Mouse (Mus musculus) limb, embryonic 15.5 days (tissue): ENCODE results near the gene Ugt1a6a. TPM values are rescaled to one million over a fixed set of nuclear protein-coding genes. Genes with fewer than 3 reads are reported as not detected.

Experiments
- ATAC-seq: fragments of 200-750 bp; cut with Nextera tagmentation; 2 replicates; pipeline ENCODE4 v1.8.0; 2017; ENCODE audit warnings: low read depth, moderate TSS enrichment; ENCODE audit not compliant: insufficient number of reproducible peaks, low FRiP score, low TSS enrichment
- H3K27ac ChIP-seq: fragments of 300-500 bp; sonication (generic); 2 replicates; pipeline ENCODE4 v1.5.1; 2015; ENCODE audit warnings: moderate library complexity, mild to moderate bottlenecking, inconsistent platforms
- H3K27me3 ChIP-seq: fragments of 300-500 bp; sonication (generic); 2 replicates; pipeline ENCODE4 v1.6.1; 2015; ENCODE audit warnings: inconsistent platforms
- H3K36me3 ChIP-seq: fragments of 300-500 bp; sonication (generic); 2 replicates; pipeline ENCODE4 v1.6.1; 2015; ENCODE audit warnings: inconsistent platforms
- H3K4me1 ChIP-seq: fragments of 300-500 bp; sonication (generic); 2 replicates; pipeline ENCODE4 v1.6.1; 2015; ENCODE audit warnings: inconsistent platforms
- H3K4me2 ChIP-seq: fragments of 300-500 bp; sonication (generic); 2 replicates; pipeline ENCODE4 v1.6.1; 2015; ENCODE audit warnings: mild to moderate bottlenecking, inconsistent platforms
- H3K4me3 ChIP-seq: fragments of 300-500 bp; sonication (generic); 2 replicates; pipeline ENCODE4 v1.5.1; 2015; ENCODE audit warnings: mild to moderate bottlenecking, inconsistent platforms
- H3K9ac ChIP-seq: fragments of 300-500 bp; sonication (generic); 2 replicates; pipeline ENCODE4 v1.6.1; 2015; ENCODE audit warnings: inconsistent platforms
- H3K9me3 ChIP-seq: fragments of 300-500 bp; sonication (generic); 2 replicates; pipeline ENCODE4 v1.6.1; 2016; ENCODE audit warnings: inconsistent platforms
- WGBS: fragments of 180-500 bp; shearing (Covaris S2); methylation state at CpG from one replicate; pipeline ENCODE4 v1.1.7; 2015; 5-methylcytosine and 5-hydroxymethylcytosine counted together
- polyA plus RNA-seq: library from polyadenylated mRNA; unstranded; fragments of >200 nt; fragmentation: Nextera tagmentation; extraction: Ambion mirVana; gene quantifications from 2 replicates; pipeline ENCODE4 v1.2.1, GENCODE M21; 2015

Ugt1a6a gene
- polyA plus RNA-seq, 1 experiment from 2014 or later, result 7.5 TPM

DNA sequence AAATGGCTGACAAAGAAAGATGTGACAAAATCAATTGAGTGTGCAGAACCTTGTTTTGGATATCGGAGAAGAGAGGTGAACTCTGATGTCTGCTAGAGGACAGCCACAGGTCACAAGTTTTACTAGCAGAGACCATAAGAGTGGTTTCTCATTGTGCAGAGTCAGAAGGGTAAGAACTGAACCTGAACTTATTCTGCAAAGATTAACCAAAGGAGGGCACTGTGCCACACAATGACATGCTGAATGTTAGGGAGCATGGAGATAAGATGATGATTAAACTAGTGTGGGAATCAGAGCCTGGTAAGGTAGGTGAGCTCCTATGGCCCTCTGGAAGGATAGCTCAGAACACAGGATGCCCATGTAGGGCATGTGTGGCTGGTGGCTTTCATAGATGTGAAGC, 61.1 kb downstream of the Ugt1a6a start:
- no peak overlapping the region for H3K4me3 ChIP-seq
- H3K4me2 ChIP-seq, result no peak overlapping the region
- H3K9ac ChIP-seq, result no peak overlapping the region
- ATAC-seq, result no peak
- no peaks in the 10 kb centered on the region for H3K9me3 ChIP-seq
- H3K4me1 ChIP-seq, result no peaks in the 10 kb centered on the region
- H3K27me3 ChIP-seq, result no peaks in the 10 kb centered on the region
- 88% methylated on average over 1 of the region's 1 CpGs for WGBS
- no peaks in the 10 kb centered on the region for H3K36me3 ChIP-seq
- H3K27ac ChIP-seq, result no peak overlapping the region

DNA sequence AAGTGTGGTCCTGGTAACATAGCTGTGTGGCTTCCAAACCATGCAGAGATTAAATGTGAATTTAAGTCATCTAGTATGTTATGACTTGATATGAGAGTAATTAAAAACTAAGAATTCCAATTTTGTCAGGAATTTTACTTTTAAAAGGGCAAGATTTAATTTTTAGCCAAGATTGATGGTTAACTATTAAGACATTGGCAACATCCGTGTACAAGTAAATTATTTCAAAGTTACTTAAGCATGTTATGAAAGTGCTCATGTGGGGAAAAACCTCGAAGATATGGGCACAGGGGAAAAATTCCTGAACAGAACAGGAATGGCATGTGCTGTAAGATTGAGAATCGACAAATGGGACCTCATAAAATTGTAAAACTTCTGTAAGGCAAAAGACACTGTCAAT, 62.8 kb downstream of the Ugt1a6a start:
- Histone ChIP-seq H3K9me3 (no peaks in the 10 kb centered on the region), H3K4me3 (no peak overlapping the region), H3K27me3 (no peaks in the 10 kb centered on the region), H3K27ac (no peak overlapping the region), H3K4me1 (no peaks in the 10 kb centered on the region), H3K4me2 (no peak overlapping the region), H3K9ac (no peak overlapping the region), H3K36me3 (no peaks in the 10 kb centered on the region)
- 70% methylated on average over 3 of the region's 3 CpGs for WGBS
- ATAC-seq, result no peak

DNA sequence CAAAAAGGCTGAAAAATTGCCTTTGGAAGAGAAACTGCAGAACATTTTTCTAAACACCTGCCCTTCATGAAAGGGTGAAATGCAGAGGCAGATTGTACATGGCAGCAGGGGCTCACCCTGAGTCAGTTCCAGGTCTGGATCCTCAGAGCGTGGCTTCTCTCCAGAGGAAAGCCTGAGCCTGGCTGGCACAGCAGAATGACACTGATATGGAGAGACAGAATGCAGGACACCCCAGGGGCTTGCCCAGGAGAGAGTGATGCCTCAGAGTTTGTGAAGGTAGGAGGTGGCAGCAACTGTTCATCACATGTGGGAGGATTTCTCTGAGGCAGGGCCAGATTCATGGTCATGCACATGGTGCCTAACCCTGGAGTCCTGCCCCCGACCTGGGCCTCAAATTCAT, 65.4 kb downstream of the Ugt1a6a start:
- WGBS, result 74% methylated on average over 2 of the region's 2 CpGs
- Histone ChIP-seq H3K4me2 (no peak overlapping the region), H3K4me3 (no peak overlapping the region), H3K9me3 (no peaks in the 10 kb centered on the region), H3K9ac (no peak overlapping the region), H3K4me1 (0 out of 2 replicates have a peak, but pooled peaks cover under 1% of the 10 kb centered on the region), H3K27me3 (no peaks in the 10 kb centered on the region), H3K27ac (no peak overlapping the region), H3K36me3 (no peaks in the 10 kb centered on the region)
- ATAC-seq, result no peak

DNA sequence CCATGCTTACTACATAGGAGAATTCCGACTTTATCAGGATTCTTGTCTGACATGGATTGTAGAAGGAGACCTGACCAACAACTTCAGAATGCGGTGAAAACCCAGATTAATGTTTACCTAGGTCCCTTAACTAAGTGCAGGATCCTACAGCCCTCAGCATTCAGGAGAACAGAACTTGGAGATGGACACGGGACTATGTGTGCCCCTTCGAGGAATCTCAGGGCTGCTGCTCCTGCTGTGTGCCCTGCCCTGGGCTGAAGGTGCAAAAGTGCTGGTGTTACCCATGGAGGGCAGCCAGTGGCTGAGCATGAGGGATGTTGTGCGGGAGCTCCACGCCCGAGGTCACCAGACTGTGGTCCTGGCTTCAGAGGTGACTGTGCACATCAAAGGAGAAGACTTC, 65.8 kb downstream of the Ugt1a6a start, which contains the start of gene Ugt1a2:
TSS of gene Ugt1a2 (plus strand) at position 146 of the 400 bp plus-strand sequence.
- Histone ChIP-seq H3K36me3 (no peaks in the 10 kb centered on the region), H3K27me3 (no peaks in the 10 kb centered on the region), H3K9me3 (no peaks in the 10 kb centered on the region), H3K4me1 (peaks cover 4% of the 10 kb centered on the region), H3K4me3 (no peak within 1 kb of the TSS), H3K9ac (no peak within 1 kb of the TSS), H3K27ac (no peak within 1 kb of the TSS), H3K4me2 (no peak within 1 kb of the TSS)
- no peak for ATAC-seq
- WGBS, result 77% methylated on average over 7 of the region's 7 CpGs

DNA sequence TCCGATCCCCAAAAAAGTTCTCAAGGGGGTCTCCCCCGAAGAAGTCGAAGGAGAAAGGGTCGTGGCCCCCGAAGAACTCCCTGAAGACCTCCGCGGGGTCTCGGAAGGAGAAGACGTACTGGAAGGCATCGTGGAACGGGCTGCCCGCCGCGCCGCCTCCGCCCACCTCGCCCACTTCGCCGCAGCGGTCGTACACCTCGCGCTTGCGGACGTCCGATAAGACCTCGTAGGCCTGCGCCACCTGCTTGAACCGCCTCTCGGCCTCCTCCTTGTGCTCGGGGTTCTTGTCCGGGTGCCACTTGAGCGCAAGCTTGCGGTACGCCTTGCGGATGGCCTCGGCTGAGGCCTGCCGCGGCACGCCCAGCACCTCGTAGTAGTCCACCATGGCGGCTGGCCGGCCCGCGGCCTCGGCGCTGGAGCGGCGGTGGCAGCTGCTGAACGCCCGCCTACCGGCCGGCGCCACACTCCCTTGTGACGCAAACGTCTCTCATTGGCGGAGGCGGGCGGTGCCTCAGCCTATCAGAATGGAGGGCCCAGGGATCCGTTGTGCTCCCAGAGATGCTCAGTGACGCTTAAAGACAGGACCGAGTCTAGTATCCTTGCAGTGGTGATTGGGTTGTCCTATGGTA, 70.8 kb downstream of the Ugt1a6a start, which contains the start of gene Dnajb3:
TSS of gene Dnajb3 (minus strand) at position 489 of the 629 bp plus-strand sequence.
- 6% methylated on average over 62 of the region's 62 CpGs for WGBS
- no peaks in the 10 kb centered on the region for H3K36me3 ChIP-seq
- peak within 1 kb of the TSS; percentile 54 for H3K4me3 ChIP-seq
- no peak within 1 kb of the TSS for H3K27ac ChIP-seq
- peak within 1 kb of the TSS; percentile 54 for H3K9ac ChIP-seq
- H3K27me3 ChIP-seq, result no peaks in the 10 kb centered on the region
- peaks cover 10% of the 10 kb centered on the region for H3K4me1 ChIP-seq
- peak within 1 kb of the TSS; percentile 87 for H3K4me2 ChIP-seq
- no peaks in the 10 kb centered on the region for H3K9me3 ChIP-seq
- peak; percentile 92 for ATAC-seq

DNA sequence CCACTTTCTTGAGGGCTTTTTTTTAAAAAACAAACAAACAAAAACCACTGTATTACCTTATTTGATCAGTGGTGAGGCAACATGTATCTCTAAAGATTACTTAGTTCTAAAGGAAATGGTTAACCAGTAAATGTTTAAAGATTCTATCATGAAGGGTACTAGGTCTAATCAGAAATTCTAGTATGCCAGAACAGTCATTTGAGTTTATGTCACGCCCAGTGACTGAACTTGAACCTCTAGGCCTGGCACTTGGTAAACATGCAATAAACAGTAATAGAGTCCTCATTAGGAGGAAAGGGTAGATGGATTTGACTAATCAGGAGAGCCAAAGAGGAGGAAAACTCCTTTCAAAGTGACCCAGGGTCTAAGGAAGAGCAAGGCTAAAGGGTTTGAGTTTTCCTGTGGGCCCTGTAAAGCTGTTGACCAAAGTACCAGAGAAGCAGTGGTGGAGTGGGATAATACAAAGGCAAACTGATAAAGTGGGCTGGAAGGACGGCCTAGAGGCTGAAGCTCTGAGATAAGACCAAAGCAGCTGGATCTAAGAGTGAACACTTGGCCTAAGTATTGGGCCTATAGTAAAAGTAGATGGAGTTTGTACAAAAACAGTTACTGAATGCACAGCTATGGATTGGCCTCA, 72.4 kb downstream of the Ugt1a6a start:
- H3K9me3 ChIP-seq, result peaks cover 7% of the 10 kb centered on the region
- no peak overlapping the region for H3K9ac ChIP-seq
- H3K27me3 ChIP-seq, result no peaks in the 10 kb centered on the region
- no peak overlapping the region for H3K27ac ChIP-seq
- 73% methylated on average over 2 of the region's 2 CpGs for WGBS
- peaks cover 10% of the 10 kb centered on the region for H3K4me1 ChIP-seq
- no peak overlapping the region for H3K4me3 ChIP-seq
- no peak for ATAC-seq
- H3K4me2 ChIP-seq, result no peak overlapping the region
- H3K36me3 ChIP-seq, result no peaks in the 10 kb centered on the region

DNA sequence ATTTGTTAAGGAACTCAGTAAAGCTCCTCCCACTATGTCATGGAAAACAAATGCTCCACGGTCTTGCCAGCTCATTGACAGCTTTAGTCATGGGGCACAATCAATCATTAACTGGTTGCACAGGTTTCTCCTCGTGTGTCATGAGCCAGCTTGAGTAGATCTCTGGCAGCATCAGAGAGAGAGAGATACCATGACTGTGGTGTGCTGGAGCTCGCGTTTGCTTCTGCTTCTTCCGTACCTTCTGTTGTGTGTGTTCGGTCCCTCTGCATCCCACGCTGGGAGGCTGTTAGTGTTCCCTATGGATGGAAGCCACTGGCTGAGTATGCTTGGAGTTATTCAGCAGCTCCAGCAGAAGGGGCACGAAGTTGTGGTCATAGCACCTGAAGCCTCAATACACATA, 77.2 kb downstream of the Ugt1a6a start, which contains the start of gene Ugt1a1:
TSS of gene Ugt1a1 (plus strand) at position 148 of the 400 bp plus-strand sequence.
- ATAC-seq, result no peak
- H3K36me3 ChIP-seq, result no peaks in the 10 kb centered on the region

DNA sequence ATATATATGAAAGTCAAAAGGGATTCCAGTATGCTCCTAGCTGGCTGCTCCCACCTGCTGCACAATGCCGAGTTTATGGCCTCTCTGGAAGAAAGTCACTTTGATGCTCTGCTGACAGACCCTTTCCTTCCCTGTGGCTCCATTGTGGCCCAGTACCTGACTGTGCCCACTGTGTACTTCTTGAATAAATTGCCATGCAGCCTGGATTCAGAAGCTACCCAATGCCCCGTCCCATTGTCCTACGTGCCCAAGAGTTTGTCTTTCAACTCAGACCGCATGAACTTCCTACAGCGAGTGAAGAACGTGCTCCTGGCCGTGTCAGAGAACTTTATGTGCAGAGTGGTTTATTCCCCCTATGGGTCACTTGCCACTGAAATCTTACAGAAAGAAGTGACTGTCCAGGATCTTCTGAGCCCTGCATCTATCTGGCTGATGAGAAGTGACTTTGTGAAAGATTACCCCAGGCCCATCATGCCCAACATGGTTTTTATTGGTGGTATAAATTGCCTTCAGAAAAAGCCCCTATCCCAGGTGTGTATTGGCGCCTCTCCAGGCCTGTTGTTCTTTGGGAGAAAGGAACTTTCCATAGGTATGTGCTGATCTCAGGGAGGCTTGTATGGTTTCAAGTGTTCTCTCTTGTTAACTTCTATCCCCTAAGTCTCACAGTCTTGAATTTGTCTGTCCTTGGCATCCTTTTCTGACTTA, 77.9 kb downstream of the Ugt1a6a start:
- Histone ChIP-seq H3K4me1 (no peaks in the 10 kb centered on the region), H3K4me2 (no peak overlapping the region), H3K36me3 (no peaks in the 10 kb centered on the region), H3K9ac (no peak overlapping the region), H3K27me3 (no peaks in the 10 kb centered on the region), H3K27ac (no peak overlapping the region), H3K4me3 (no peak overlapping the region), H3K9me3 (peaks cover 50% of the 10 kb centered on the region)
- 59% methylated on average over 8 of the region's 8 CpGs for WGBS
- peak; percentile 49 for ATAC-seq

More for the DNA sequence above, 77.2 kb downstream of the Ugt1a6a start, which contains the start of gene Ugt1a1:
- Histone ChIP-seq H3K4me3 (no peak within 1 kb of the TSS), H3K27ac (no peak within 1 kb of the TSS), H3K9me3 (peaks cover 44% of the 10 kb centered on the region), H3K4me1 (no peaks in the 10 kb centered on the region), H3K4me2 (no peak within 1 kb of the TSS), H3K9ac (no peak within 1 kb of the TSS), H3K27me3 (no peaks in the 10 kb centered on the region)
- whole genome bisulfite sequencing, result 66% methylated on average over 8 of the region's 8 CpGs

DNA sequence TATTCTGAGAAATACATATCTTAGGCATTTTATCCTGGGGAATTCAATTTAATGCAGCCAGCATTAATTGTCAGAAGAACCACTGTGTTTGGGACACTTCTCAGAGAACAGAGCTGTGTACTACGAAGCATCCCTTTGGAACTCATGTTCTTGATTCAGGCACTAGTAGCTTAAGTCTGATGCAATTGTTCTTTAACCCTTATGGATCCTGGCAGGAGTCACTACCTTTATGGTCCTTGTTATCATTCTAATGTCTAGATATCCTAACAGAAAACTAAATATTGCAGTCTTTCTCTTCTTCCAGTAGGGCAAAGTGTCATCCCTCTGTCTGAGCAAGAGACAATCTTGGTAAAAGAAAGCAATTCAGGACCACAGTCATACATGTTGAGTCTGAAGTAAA, 78.5 kb downstream of the Ugt1a6a start:
- peaks cover 52% of the 10 kb centered on the region for H3K9me3 ChIP-seq
- ATAC-seq, result no peak
- no peak overlapping the region for H3K4me3 ChIP-seq
- no peaks in the 10 kb centered on the region for H3K4me1 ChIP-seq
- H3K4me2 ChIP-seq, result no peak overlapping the region
- no peak overlapping the region for H3K27ac ChIP-seq
- H3K9ac ChIP-seq, result no peak overlapping the region
- WGBS, result 75% methylated on average over 1 of the region's 1 CpGs
- H3K36me3 ChIP-seq, result no peaks in the 10 kb centered on the region
- H3K27me3 ChIP-seq, result no peaks in the 10 kb centered on the region

DNA sequence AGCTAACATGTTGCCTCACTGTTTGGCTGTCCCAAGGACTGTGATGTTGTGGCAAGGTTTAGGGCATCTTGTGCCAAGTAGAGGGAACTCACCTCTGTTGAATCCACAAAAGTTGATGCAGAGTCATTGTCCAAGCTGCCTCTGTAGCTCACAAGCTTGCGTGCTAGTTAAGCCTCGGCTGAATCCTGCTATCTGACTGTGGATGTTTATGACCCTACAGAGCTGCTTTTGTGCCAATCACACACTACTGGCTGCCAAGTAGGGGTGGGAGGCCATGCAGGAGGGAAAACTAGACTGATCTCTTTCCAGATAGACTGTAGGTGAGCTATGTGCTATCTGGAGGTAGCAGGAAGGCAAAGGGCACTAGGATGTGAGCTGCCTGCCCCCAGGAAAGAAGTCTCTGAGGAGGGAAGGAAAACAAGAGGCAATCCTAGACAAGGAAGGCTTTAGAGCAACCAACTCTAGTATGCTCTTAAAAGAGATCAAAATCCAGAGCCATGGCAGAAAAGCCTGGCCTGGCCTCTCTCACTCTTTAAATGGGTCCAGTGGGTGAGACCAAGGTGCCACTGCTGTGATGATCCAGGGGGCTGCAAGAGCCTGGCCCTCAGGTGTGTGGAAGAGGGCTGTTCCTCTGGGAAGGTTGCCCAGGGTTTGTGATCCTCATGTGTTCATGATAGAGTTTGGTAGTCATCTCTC, 79.3 kb downstream of the Ugt1a6a start:
- peak; percentile 7; the same call in 1 of the 2 replicates for ATAC-seq
- no peak overlapping the region for H3K27ac ChIP-seq
- H3K4me1 ChIP-seq, result no peaks in the 10 kb centered on the region
- no peaks in the 10 kb centered on the region for H3K27me3 ChIP-seq
- no peak overlapping the region for H3K9ac ChIP-seq
- H3K9me3 ChIP-seq, result peaks cover 52% of the 10 kb centered on the region
- no peaks in the 10 kb centered on the region for H3K36me3 ChIP-seq
- no peak overlapping the region for H3K4me2 ChIP-seq
- H3K4me3 ChIP-seq, result no peak overlapping the region
- 81% methylated on average over 2 of the region's 2 CpGs for WGBS

DNA sequence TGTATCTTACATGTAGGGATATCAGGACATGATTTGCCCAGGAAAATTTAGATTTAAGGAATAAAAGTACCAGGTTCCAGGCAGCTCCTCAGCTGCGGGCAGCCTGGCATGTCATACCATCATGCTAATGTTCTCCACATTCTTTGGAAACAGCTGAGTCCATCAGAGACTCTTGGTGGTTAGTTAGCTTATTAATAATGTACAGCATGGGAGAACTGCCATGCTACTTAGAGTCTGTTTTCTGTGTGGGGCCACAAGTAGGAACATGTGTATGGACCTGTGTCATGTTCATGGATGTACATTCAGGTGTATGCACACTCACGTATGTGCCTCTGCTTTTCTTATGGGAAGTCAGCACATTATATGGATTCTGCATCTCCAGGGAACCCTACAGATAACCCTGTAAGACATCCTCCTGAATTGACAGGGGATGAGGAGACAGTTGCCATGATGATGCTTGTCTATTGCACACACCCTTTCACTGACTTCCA, 79.9 kb downstream of the Ugt1a6a start:
- H3K4me3 ChIP-seq, result no peak overlapping the region
- 76% methylated on average over 2 of the region's 2 CpGs for WGBS
- no peak overlapping the region for H3K27ac ChIP-seq
- H3K27me3 ChIP-seq, result no peaks in the 10 kb centered on the region
- no peak overlapping the region for H3K9ac ChIP-seq
- no peaks in the 10 kb centered on the region for H3K36me3 ChIP-seq
- peak; percentile 0; the same call in 1 of the 2 replicates for ATAC-seq
- H3K9me3 ChIP-seq, result peaks cover 52% of the 10 kb centered on the region
- no peak overlapping the region for H3K4me2 ChIP-seq
- no peaks in the 10 kb centered on the region for H3K4me1 ChIP-seq
